21 mouse cellular contexts compared by ENCODE assay signal in genomic region chr1:184870646-184871385, GRCm38 (mm10). TPM values are rescaled to one million over a fixed set of nuclear protein-coding genes. Genes with fewer than 3 reads are reported as not detected.
A peak's percentile ranks its signal among the peaks of the same experiment; 100 is the strongest.
DNase-seq lines count a peak whose midpoint lies in the region; ATAC-seq and TF ChIP-seq lines count a peak whose summit lies in the region.
"Had no signal": no experiment of that assay in that cellular context is flagged by ENCODE, and none has a peak within 500 bp of the region (broad histone marks: within the 10 kb centered on the region; RNA-seq: fewer than 3 reads in every experiment).

No protein-coding gene starts in this region.

- H3K9me3 ChIP-seq in intestine, embryonic 15.5 days, result no peaks in the 10 kb centered on the region
- no peaks in the 10 kb centered on the region for H3K9me3 ChIP-seq in intestine, postnatal 0 days (ENCODE audit: control insufficient read depth)
- H3K9me3 ChIP-seq in lung, embryonic 15.5 days, result no peaks in the 10 kb centered on the region
- H3K9me3 ChIP-seq in lung, postnatal 0 days (ENCODE audit: low read length), result no peaks in the 10 kb centered on the region
- no peaks in the 10 kb centered on the region for H3K9me3 ChIP-seq in kidney, embryonic 15.5 days (replicated peaks)
- no peaks in the 10 kb centered on the region for H3K9me3 ChIP-seq in liver, embryonic 15.5 days (replicated peaks)
- H3K9me3 ChIP-seq: hindbrain, embryonic 10.5 days; midbrain, embryonic 12.5 days; stomach, embryonic 15.5 days had no signal

- 0 out of 2 replicates have a peak, but pooled peaks have one; percentile 6 for ATAC-seq in intestine, embryonic 15.5 days
- no peak for ATAC-seq in intestine, postnatal 0 days
- no peak for ATAC-seq in lung, embryonic 15.5 days (ENCODE audit: borderline replicate concordance, extremely low read depth, low FRiP score, low TSS enrichment)
- no peak for ATAC-seq in lung, postnatal 0 days
- ATAC-seq in kidney, embryonic 15.5 days (replicated peaks; ENCODE audit: low FRiP score), result no peak
- no peak for ATAC-seq in liver, embryonic 15.5 days (ENCODE audit: insufficient read depth)
- ATAC-seq: forebrain, postnatal 0 days had no signal

- TF ChIP-seq EP300 in lung, postnatal 0 days (IDR thresholded peaks at IDR 0.05), result no peak

- H3K36me3 ChIP-seq in intestine, embryonic 15.5 days, result no peaks in the 10 kb centered on the region
- no peaks in the 10 kb centered on the region for H3K36me3 ChIP-seq in intestine, postnatal 0 days (ENCODE audit: control insufficient read depth, insufficient read depth)
- no peaks in the 10 kb centered on the region for H3K36me3 ChIP-seq in lung, embryonic 15.5 days
- no peaks in the 10 kb centered on the region for H3K36me3 ChIP-seq in lung, postnatal 0 days (ENCODE audit: insufficient read depth, low read length)
- H3K36me3 ChIP-seq in kidney, embryonic 15.5 days, result no peaks in the 10 kb centered on the region
- H3K36me3 ChIP-seq in liver, embryonic 15.5 days (replicated peaks), result no peaks in the 10 kb centered on the region
- H3K36me3 ChIP-seq: hindbrain, embryonic 10.5 days; midbrain, embryonic 12.5 days; stomach, embryonic 15.5 days had no signal

- no peak for DNase-seq in lung, postnatal 0 days (ENCODE audit: low spot score)
- DNase-seq in cerebellum, adult 11 months, result no peak
- no peak for DNase-seq in heart, adult 9 months (ENCODE audit: low spot score in 2 of 2)
- DNase-seq: cerebellum, postnatal 36 days; forebrain, postnatal 0 days; right cerebral cortex, adult 18-20 months; spleen, adult 18-20 months; thymus, postnatal 36 days had no signal

- peak overlapping the region; percentile 65; the same call in 1 of the 2 replicates for H3K27ac ChIP-seq in intestine, embryonic 15.5 days
- no peak overlapping the region for H3K27ac ChIP-seq in intestine, postnatal 0 days (ENCODE audit: low read depth, low read length)
- 0 out of 2 replicates have a peak overlapping the region, but pooled peaks have one; percentile 15 for H3K27ac ChIP-seq in lung, embryonic 15.5 days
- no peak overlapping the region; the same call in 1 of the 2 replicates for H3K27ac ChIP-seq in lung, postnatal 0 days (ENCODE audit: low read length)
- H3K27ac ChIP-seq in kidney, embryonic 15.5 days, result peak overlapping the region; percentile 82
- peak overlapping the region; percentile 70 for H3K27ac ChIP-seq in liver, embryonic 15.5 days (replicated peaks)
- H3K27ac ChIP-seq: midbrain, embryonic 12.5 days had no signal

- H3K4me2 ChIP-seq in intestine, embryonic 15.5 days (replicated peaks), result no peak overlapping the region
- H3K4me2 ChIP-seq in intestine, postnatal 0 days (replicated peaks; ENCODE audit: low read depth), result no peak overlapping the region
- H3K4me2 ChIP-seq in lung, embryonic 15.5 days, result no peak overlapping the region
- H3K4me2 ChIP-seq in lung, postnatal 0 days (replicated peaks; ENCODE audit: low read depth, low read length), result no peak overlapping the region
- no peak overlapping the region for H3K4me2 ChIP-seq in kidney, embryonic 15.5 days
- H3K4me2 ChIP-seq in liver, embryonic 15.5 days, result no peak overlapping the region
- H3K4me2 ChIP-seq: midbrain, embryonic 12.5 days; stomach, embryonic 15.5 days had no signal

- WGBS in intestine, embryonic 15.5 days, result 74% methylated on average over 11 of the region's 11 CpGs
- 72% methylated on average over 11 of the region's 11 CpGs for WGBS in intestine, postnatal 0 days
- WGBS in lung, embryonic 15.5 days, result 74% methylated on average over 11 of the region's 11 CpGs
- WGBS in lung, postnatal 0 days, result 66% methylated on average over 11 of the region's 11 CpGs
- WGBS in kidney, embryonic 15.5 days, result 71% methylated on average over 11 of the region's 11 CpGs
- 64% methylated on average over 11 of the region's 11 CpGs for WGBS in liver, embryonic 15.5 days (ENCODE audit: insufficient replicate concordance)

- no peak for TF ChIP-seq CTCF in intestine, postnatal 0 days (IDR thresholded peaks at IDR 0.05; ENCODE audit: low read depth)
- no peak for TF ChIP-seq CTCF in lung, postnatal 0 days (IDR thresholded peaks at IDR 0.05)

- no peak overlapping the region for H3K9ac ChIP-seq in intestine, embryonic 15.5 days
- H3K9ac ChIP-seq in intestine, postnatal 0 days (ENCODE audit: low read depth, low read length), result no peak overlapping the region
- no peak overlapping the region for H3K9ac ChIP-seq in lung, embryonic 15.5 days
- no peak overlapping the region for H3K9ac ChIP-seq in lung, postnatal 0 days (replicated peaks; ENCODE audit: low read depth)
- no peak overlapping the region for H3K9ac ChIP-seq in kidney, embryonic 15.5 days
- H3K9ac ChIP-seq in liver, embryonic 15.5 days, result no peak overlapping the region
- H3K9ac ChIP-seq: forebrain, postnatal 0 days; liver, embryonic 14.5 days; midbrain, embryonic 12.5 days; stomach, embryonic 15.5 days had no signal

- no peaks in the 10 kb centered on the region for H3K27me3 ChIP-seq in intestine, embryonic 15.5 days (replicated peaks)
- H3K27me3 ChIP-seq in intestine, postnatal 0 days (replicated peaks; ENCODE audit: control insufficient read depth, insufficient read depth, low read length), result no peaks in the 10 kb centered on the region
- H3K27me3 ChIP-seq in lung, embryonic 15.5 days, result no peaks in the 10 kb centered on the region
- H3K27me3 ChIP-seq in lung, postnatal 0 days (replicated peaks; ENCODE audit: insufficient read depth, low read length), result no peaks in the 10 kb centered on the region
- H3K27me3 ChIP-seq in kidney, embryonic 15.5 days, result no peaks in the 10 kb centered on the region
- H3K27me3 ChIP-seq in liver, embryonic 15.5 days, result no peaks in the 10 kb centered on the region
- H3K27me3 ChIP-seq: Patski; stomach, embryonic 15.5 days had no signal

- H3K4me1 ChIP-seq in intestine, embryonic 15.5 days (replicated peaks), result peaks cover 26% of the 10 kb centered on the region
- peaks cover 4% of the 10 kb centered on the region; the same call in 1 of the 2 replicates for H3K4me1 ChIP-seq in intestine, postnatal 0 days (replicated peaks; ENCODE audit: control insufficient read depth, insufficient read depth, low read length)
- peaks cover 15% of the 10 kb centered on the region for H3K4me1 ChIP-seq in lung, embryonic 15.5 days
- peaks cover 19% of the 10 kb centered on the region; the same call in 1 of the 2 replicates for H3K4me1 ChIP-seq in lung, postnatal 0 days (ENCODE audit: insufficient read depth, low read depth, low read length)
- peaks cover 54% of the 10 kb centered on the region for H3K4me1 ChIP-seq in kidney, embryonic 15.5 days
- H3K4me1 ChIP-seq in liver, embryonic 15.5 days (replicated peaks), result peaks cover 44% of the 10 kb centered on the region

- H3K4me3 ChIP-seq in intestine, embryonic 15.5 days (replicated peaks), result no peak overlapping the region
- H3K4me3 ChIP-seq in intestine, postnatal 0 days (ENCODE audit: low read depth, low read length), result no peak overlapping the region
- H3K4me3 ChIP-seq in lung, embryonic 15.5 days, result no peak overlapping the region
- no peak overlapping the region for H3K4me3 ChIP-seq in lung, postnatal 0 days (ENCODE audit: low read depth, low read length)
- no peak overlapping the region for H3K4me3 ChIP-seq in kidney, embryonic 15.5 days (replicated peaks)
- H3K4me3 ChIP-seq in liver, embryonic 15.5 days (replicated peaks), result no peak overlapping the region
- H3K4me3 ChIP-seq: hindbrain, embryonic 10.5 days; midbrain, embryonic 12.5 days; myocyte; stomach, embryonic 15.5 days had no signal

RNA-seq across cellular contexts. Expression of gene C130074G19Rik, which starts 12.2 kb away (rescaled TPM):
- 2.3 and 2.7 TPM in 2 replicates for polyA plus RNA-seq in intestine, embryonic 15.5 days (2015; fragmentation: Nextera tagmentation; extraction: Ambion mirVana)
- polyA plus RNA-seq in intestine, postnatal 0 days (2015; fragmentation: Nextera tagmentation; extraction: Ambion mirVana), result 6.3 and 6.4 TPM in 2 replicates
- 2.7 TPM in 2 replicates for polyA plus RNA-seq in lung, embryonic 15.5 days (2015; fragmentation: Nextera tagmentation; extraction: Ambion mirVana)
- polyA plus RNA-seq in lung, postnatal 0 days (2015; fragmentation: Nextera tagmentation; extraction: Ambion mirVana), result 4.0 and 4.6 TPM in 2 replicates
- 2.3 and 2.7 TPM in 2 replicates for polyA plus RNA-seq in kidney, embryonic 15.5 days (2015; fragmentation: Nextera tagmentation; extraction: Ambion mirVana)
- polyA plus RNA-seq in liver, embryonic 15.5 days (2015; fragmentation: Nextera tagmentation; extraction: Ambion mirVana), result 2.0 and 2.3 TPM in 2 replicates

RNA-seq across cellular contexts. Expression of gene Marc2, which starts 24.6 kb away (rescaled TPM):
- polyA plus RNA-seq in intestine, embryonic 15.5 days (2015; fragmentation: Nextera tagmentation; extraction: Ambion mirVana), result 361 and 402 TPM in 2 replicates
- polyA plus RNA-seq in intestine, postnatal 0 days (2015; fragmentation: Nextera tagmentation; extraction: Ambion mirVana), result 555 and 620 TPM in 2 replicates
- 150 and 160 TPM in 2 replicates for polyA plus RNA-seq in lung, embryonic 15.5 days (2015; fragmentation: Nextera tagmentation; extraction: Ambion mirVana)
- polyA plus RNA-seq in lung, postnatal 0 days (2015; fragmentation: Nextera tagmentation; extraction: Ambion mirVana), result 213 and 222 TPM in 2 replicates
- 185 and 196 TPM in 2 replicates for polyA plus RNA-seq in kidney, embryonic 15.5 days (2015; fragmentation: Nextera tagmentation; extraction: Ambion mirVana)
- 210 and 216 TPM in 2 replicates for polyA plus RNA-seq in liver, embryonic 15.5 days (2015; fragmentation: Nextera tagmentation; extraction: Ambion mirVana)

RNA-seq across cellular contexts. Expression of gene Marc1, which starts 59.7 kb away (rescaled TPM):
- 0.86 and 0.88 TPM in 2 replicates for polyA plus RNA-seq in intestine, embryonic 15.5 days (2015; fragmentation: Nextera tagmentation; extraction: Ambion mirVana)
- polyA plus RNA-seq in intestine, postnatal 0 days (2015; fragmentation: Nextera tagmentation; extraction: Ambion mirVana), result 1.5 and 1.6 TPM in 2 replicates
- polyA plus RNA-seq in lung, embryonic 15.5 days (2015; fragmentation: Nextera tagmentation; extraction: Ambion mirVana), result 0.11 and 0.23 TPM in 2 replicates
- 0.11 and 0.13 TPM in 2 replicates for polyA plus RNA-seq in lung, postnatal 0 days (2015; fragmentation: Nextera tagmentation; extraction: Ambion mirVana)
- 0.30 and 0.61 TPM in 2 replicates for polyA plus RNA-seq in kidney, embryonic 15.5 days (2015; fragmentation: Nextera tagmentation; extraction: Ambion mirVana)
- 40.0 and 41.7 TPM in 2 replicates for polyA plus RNA-seq in liver, embryonic 15.5 days (2015; fragmentation: Nextera tagmentation; extraction: Ambion mirVana)
- polyA plus RNA-seq: embryonic facial prominence, embryonic 11.5 days; heart, embryonic 14.5 days; hindbrain, embryonic 10.5 days; myocyte; Patski had no signal

Comparison
In these comparisons a context has a peak if more than half of its experiments do, and no peak if none do; other contexts are left out.
1. H3K27ac ChIP-seq: peak in intestine, embryonic 15.5 days (single experiment), lung, embryonic 15.5 days (single experiment), kidney, embryonic 15.5 days (single experiment) and liver, embryonic 15.5 days (single experiment); none in intestine, postnatal 0 days (single experiment) and lung, postnatal 0 days (single experiment).
2. RNA of gene Marc1, which starts 59.7 kb away (polyA plus RNA-seq): 40.0 to 41.7 TPM in liver, embryonic 15.5 days; 1.5 to 1.6 TPM in intestine, postnatal 0 days, 0.86 to 0.88 TPM in intestine, embryonic 15.5 days, 0.30 to 0.61 TPM in kidney, embryonic 15.5 days, 0.11 to 0.13 TPM in lung, postnatal 0 days and 0.11 to 0.23 TPM in lung, embryonic 15.5 days; every median in the first group is over 10 times any median in the second.